Mouse (Mus musculus): Measurements from ENCODE around the gene Rimkla.

GRCm38 (mm10) chr4:119460296-119460695 is 32.1 kb downstream of the Rimkla start:
- TF ChIP-seq POLR2A (IDR thresholded peaks at IDR 0.05; ENCODE audit: extremely low read depth, insufficient read depth, low read length) (no peak), CTCF (IDR thresholded peaks at IDR 0.05; ENCODE audit: extremely low read depth, insufficient read depth, low read length) (peak; percentile 22; the same call in 1 of the 2 replicates)
